Mouse (Mus musculus) hindbrain, postnatal 0 days (tissue): ENCODE measurements around the gene Gad2. TPM values are rescaled to one million over a fixed set of nuclear protein-coding genes. Genes with fewer than 3 reads are reported as not detected.
"Not testable (repeated sequence)": the region's sequence is repeated elsewhere in the genome, so short reads cannot be mapped to it uniquely, and the experiment has no call there.

Source experiments
- ATAC-seq: fragments of 200-750 bp; cut with Nextera tagmentation; 2 replicates; pipeline ENCODE4 v1.8.0; 2017; ENCODE audit warnings: mild to moderate bottlenecking, moderate TSS enrichment, moderate library complexity
- DNase-seq: peaks from one replicate; pipeline ENCODE4 v3.0.0-alpha.2; 2015; ENCODE audit warnings: low spot score
- H3K27ac ChIP-seq: fragments of 300-500 bp; sonication (generic); 2 replicates; pipeline ENCODE4 v1.5.1; 2014; ENCODE audit warnings: mild to moderate bottlenecking
- H3K27me3 ChIP-seq: fragments of 300-500 bp; sonication (generic); 2 replicates; pipeline ENCODE4 v1.6.1; 2014; ENCODE audit warnings: low read length, mixed read lengths; ENCODE audit not compliant: insufficient read depth
- H3K36me3 ChIP-seq: fragments of 300-500 bp; sonication (generic); 2 replicates; pipeline ENCODE4 v1.6.1; 2014; ENCODE audit warnings: low read length, mixed read lengths; ENCODE audit not compliant: insufficient read depth
- H3K4me1 ChIP-seq: fragments of 300-500 bp; sonication (generic); 2 replicates; pipeline ENCODE4 v1.6.1; 2014; ENCODE audit warnings: antibody characterized with exemption, low read length, mixed read lengths; ENCODE audit not compliant: insufficient read depth
- H3K4me2 ChIP-seq: fragments of 300-500 bp; sonication (generic); 2 replicates; pipeline ENCODE4 v1.6.1; 2014; ENCODE audit warnings: low read depth, mild to moderate bottlenecking, low read length, moderate library complexity, mixed read lengths
- H3K4me3 ChIP-seq: fragments of 300-500 bp; sonication (generic); 2 replicates; pipeline ENCODE4 v1.5.1; 2014; ENCODE audit warnings: low read length
- H3K9ac ChIP-seq: fragments of 300-500 bp; sonication (generic); replicated peaks from 2 replicates; pipeline ENCODE4 v1.6.1; 2014; ENCODE audit warnings: mild to moderate bottlenecking, low read length, moderate library complexity, mixed read lengths
- H3K9me3 ChIP-seq: fragments of 300-500 bp; sonication (generic); 2 replicates; pipeline ENCODE4 v1.6.1; 2016; ENCODE audit warnings: low read length, mixed read lengths
- CTCF ChIP-seq: IDR thresholded peaks from 2 replicates; pipeline ENCODE4 v1.5.1; 2016; ENCODE audit warnings: antibody characterized with exemption, control low read depth, low read depth
- WGBS: fragments of 180-500 bp; shearing (Covaris S2); extraction: QIAGEN DNeasy Blood & Tissue Kit; methylation state at CpG from one replicate; pipeline ENCODE4 v1.1.7; 2014; 5-methylcytosine and 5-hydroxymethylcytosine counted together
- polyA plus RNA-seq: library from polyadenylated mRNA; unstranded; fragments of >200 nt; fragmentation: Nextera tagmentation; extraction: Ambion mirVana; gene quantifications from 2 replicates; pipeline ENCODE4 v1.2.1, GENCODE M21; 2015
- total RNA-seq: library from RNA; depleted of rRNA; stranded (reverse); fragments of >200 nt; gene quantifications from 2 replicates; pipeline ENCODE4 v1.2.3, GENCODE M21; 2014; rRNA removed

Gad2 gene
- 34.9 and 40.0 TPM in 2 replicates for total RNA-seq
- polyA plus RNA-seq: 46.1 and 48.3 TPM in 2 replicates

DNA sequence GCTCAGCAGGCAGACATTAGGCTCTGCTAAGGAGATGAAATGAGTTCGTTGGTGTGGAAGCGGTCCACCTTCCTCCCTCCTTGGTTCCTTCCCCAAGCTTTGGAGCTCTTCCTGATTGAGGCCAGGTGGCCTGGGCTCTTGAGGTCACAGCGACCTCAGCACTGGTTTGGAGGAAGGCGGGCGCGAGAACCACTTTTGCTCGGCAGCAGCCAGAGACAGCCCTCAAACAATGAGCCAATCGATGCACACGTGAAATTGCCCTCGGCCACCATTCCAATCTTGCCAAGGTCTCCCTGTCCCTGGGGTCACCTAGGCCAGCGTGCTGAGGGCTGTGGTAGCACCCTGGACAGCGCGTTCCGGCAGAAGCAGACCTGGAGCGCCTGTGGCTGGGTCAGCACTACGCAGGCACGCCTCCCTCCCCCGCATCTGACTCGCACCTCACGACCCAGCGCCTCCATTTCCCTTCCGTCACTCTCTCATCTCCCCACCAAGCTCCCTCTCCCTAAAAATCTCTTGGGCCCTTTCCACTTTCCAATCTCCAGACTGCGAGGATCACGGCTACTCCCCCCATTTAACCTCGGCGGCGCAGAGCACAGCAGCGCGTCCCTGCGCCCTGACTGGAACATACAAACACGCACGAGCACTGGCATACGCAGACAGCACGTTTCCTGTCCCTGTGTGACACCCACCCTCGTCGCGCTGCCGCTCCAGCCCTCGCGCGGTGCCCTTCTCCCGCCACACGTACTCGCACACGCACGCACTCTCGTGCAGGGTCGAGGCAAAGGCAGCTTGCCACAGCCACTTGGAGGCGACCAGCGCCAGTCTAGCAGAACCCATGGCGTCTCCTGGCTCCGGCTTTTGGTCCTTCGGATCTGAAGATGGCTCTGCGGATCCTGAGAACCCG lies at the start of gene Gad2:
Gene Gad2 (plus strand): TSS at position 378 of the 904 bp plus-strand sequence.
- Histone ChIP-seq H3K9ac (peak within 1 kb of the TSS; percentile 61), H3K4me1 (peaks cover 9% of the 10 kb centered on the region; the same call in 1 of the 2 replicates), H3K36me3 (no peaks in the 10 kb centered on the region), H3K27me3 (peaks cover 43% of the 10 kb centered on the region), H3K4me2 (peak within 1 kb of the TSS; percentile 80), H3K9me3 (no peaks in the 10 kb centered on the region), H3K27ac (peak within 1 kb of the TSS; percentile 81), H3K4me3 (peak within 1 kb of the TSS; percentile 49)
- peak; percentile 82 for ATAC-seq
- 0 out of 2 replicates have a peak, but pooled peaks have one; percentile 13 for TF ChIP-seq CTCF
- peak; percentile 70 for DNase-seq
- under 1% methylated on average over 55 of the region's 55 CpGs for WGBS

DNA sequence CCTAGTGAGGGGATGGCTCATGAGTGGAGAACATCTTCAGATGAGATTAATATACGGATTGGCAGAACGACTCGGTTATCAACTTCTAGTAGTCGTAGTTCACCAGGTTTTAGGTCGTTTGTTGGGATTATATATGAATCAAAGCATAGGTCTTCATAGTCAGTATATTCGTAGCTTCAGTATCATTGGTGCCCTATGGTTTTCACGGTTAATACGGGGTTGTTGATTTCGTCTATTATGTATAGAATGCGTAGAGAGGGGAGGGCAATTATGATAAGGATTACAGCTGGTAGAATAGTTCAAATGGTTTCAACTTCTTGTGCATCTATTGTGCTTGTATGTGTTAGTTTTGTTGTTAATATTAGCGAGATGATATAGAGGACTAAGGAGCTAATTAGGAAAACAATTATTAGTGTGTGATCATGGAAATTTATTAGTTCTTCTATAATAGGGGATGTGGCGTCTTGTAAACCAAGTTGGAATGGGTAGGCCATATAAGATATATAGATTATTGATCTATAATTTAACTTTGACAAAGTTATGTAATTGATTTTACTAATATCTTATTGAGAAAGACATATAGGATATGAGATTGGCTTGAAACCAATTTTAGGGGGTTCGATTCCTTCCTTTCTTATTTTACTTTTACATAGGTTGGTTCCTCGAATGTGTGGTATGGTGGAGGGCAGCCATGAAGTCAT lies 34.4 kb upstream of the Gad2 start:
- ATAC-seq: peak; percentile 89
- H3K27me3 ChIP-seq, H3K9ac ChIP-seq, H3K9me3 ChIP-seq, H3K27ac ChIP-seq, H3K4me1 ChIP-seq, H3K4me2 ChIP-seq, H3K4me3 ChIP-seq, DNase-seq, H3K36me3 ChIP-seq: not testable (repeated sequence)
- WGBS: 82% methylated on average over 13 of the region's 14 CpGs

DNA sequence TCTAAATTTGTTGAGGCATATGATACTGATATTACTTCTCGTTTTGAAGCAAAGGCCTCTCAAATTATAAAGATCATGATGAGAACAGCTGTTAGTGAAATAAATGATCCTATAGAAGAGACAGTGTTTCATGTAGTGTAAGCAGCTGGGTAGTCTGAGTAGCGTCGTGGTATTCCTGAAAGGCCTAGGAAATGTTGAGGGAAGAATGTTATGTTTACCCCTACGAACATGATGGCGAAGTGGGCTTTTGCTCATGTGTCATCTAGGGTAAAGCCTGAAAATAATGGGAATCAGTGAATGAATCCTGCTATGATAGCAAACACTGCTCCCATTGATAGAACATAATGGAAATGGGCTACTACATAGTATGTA lies 33.8 kb upstream of the Gad2 start:
- DNase-seq, H3K9me3 ChIP-seq, H3K36me3 ChIP-seq, H3K4me3 ChIP-seq, H3K27ac ChIP-seq, H3K27me3 ChIP-seq, H3K4me2 ChIP-seq, H3K9ac ChIP-seq, H3K4me1 ChIP-seq: not testable (repeated sequence)
- 81% methylated on average over 5 of the region's 5 CpGs for WGBS
- peak; percentile 54 for ATAC-seq

DNA sequence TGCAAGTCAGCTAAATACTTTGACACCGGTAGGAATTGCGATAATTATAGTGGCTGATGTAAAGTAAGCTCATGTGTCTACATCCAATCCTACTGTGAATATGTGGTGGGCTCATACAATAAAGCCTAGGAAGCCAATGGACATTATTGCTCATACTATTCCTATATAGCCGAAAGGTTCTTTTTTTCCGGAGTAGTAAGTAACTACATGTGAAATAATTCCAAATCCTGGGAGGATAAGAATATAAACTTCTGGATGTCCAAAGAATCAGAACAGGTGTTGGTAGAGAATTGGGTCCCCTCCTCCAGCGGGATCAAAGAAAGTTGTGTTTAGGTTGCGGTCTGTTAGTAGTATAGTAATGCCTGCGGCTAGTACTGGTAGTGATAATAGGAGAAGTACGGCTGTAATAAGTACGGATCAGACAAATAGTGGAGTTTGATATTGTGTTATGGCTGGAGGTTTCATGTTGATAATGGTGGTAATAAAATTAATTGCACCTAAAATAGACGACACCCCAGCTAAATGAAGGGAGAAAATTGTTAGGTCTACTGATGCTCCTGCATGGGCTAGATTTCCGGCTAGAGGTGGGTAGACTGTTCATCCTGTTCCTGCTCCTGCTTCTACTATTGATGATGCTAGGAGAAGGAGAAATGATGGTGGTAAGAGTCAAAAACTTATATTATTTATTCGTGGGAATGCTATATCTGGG lies 33.2 kb upstream of the Gad2 start:
- DNase-seq, H3K27me3 ChIP-seq, H3K4me3 ChIP-seq, H3K4me1 ChIP-seq, H3K9ac ChIP-seq, H3K9me3 ChIP-seq, H3K4me2 ChIP-seq, H3K27ac ChIP-seq, H3K36me3 ChIP-seq: not testable (repeated sequence)
- ATAC-seq: peak; percentile 92
- WGBS: 65% methylated on average over 12 of the region's 12 CpGs

DNA sequence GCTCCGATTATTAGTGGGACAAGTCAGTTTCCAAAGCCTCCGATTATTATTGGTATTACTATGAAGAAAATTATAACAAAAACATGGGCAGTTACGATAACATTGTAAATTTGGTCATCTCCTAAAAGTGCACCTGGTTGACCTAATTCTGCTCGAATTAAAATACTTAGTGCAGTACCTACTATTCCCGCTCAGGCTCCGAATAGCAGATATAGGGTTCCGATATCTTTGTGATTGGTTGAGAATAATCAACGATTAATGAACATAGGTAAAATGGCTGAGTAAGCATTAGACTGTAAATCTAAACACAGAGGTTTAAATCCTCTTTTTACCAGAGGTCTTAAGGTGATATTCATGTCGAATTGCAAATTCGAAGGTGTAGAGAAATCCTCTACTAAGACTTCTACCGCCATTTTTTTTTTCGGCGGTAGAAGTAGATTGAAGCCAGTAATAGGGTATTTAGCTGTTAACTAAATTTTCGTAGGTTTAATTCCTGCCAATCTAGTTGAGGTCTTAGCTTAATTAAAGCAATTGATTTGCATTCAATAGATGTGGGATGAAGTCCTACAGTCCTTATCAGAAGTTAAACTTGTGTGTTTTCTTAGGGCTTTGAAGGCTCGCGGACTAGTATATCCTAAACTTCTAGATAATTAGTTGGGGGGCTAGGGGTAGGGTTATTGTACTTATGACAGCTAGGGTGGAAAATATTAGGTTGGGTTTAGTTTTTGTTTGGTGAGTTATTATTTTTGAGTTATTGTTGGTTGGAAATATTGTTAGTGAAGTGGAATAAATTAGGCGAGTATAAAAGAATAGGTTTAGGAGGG lies 32.4 kb upstream of the Gad2 start:
- not testable (repeated sequence) for H3K9ac ChIP-seq, H3K27me3 ChIP-seq, H3K36me3 ChIP-seq, DNase-seq, H3K4me3 ChIP-seq, H3K9me3 ChIP-seq, H3K4me1 ChIP-seq, H3K27ac ChIP-seq, H3K4me2 ChIP-seq
- peak; percentile 92 for ATAC-seq
- WGBS: 86% methylated on average over 16 of the region's 17 CpGs

DNA sequence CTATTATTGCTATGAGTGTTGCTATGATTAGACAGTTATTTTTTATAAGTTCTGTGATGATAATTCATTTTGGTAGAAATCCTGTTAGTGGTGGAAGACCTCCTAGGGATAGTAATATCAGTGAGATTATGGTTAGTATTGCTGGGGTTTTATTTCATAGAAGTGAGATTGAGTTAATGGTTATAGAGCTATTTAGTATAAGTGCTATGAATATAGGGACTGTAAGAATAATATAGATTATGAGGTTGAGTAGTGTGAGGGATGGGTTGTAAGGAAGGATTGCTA lies 31.9 kb upstream of the Gad2 start:
- TF ChIP-seq CTCF: no peak
- Histone ChIP-seq H3K4me3 (no peak overlapping the region), H3K36me3 (no peaks in the 10 kb centered on the region), H3K27me3 (no peaks in the 10 kb centered on the region), H3K27ac (no peak overlapping the region), H3K9me3 (no peaks in the 10 kb centered on the region), H3K9ac (no peak overlapping the region), H3K4me2 (no peak overlapping the region), H3K4me1 (no peaks in the 10 kb centered on the region)
- DNase-seq (no peak), ATAC-seq (no peak)
